Mouse (Mus musculus): ENCODE results near the gene Prss21. TPM values are rescaled to one million over a fixed set of nuclear protein-coding genes. Genes with fewer than 3 reads are reported as not detected.
A peak's percentile ranks its signal among the peaks of the same experiment; 100 is the strongest.
"Not testable (repeated sequence)": the region's sequence is repeated elsewhere in the genome, so short reads cannot be mapped to it uniquely, and the experiment has no call there.

The Prss21 gene
- polyA plus RNA-seq, 1 experiment = not detected

- H3K4me1 ChIP-seq (ENCODE audit: control insufficient read depth, insufficient read depth, insufficient read length, low read length) = peaks cover 8% of the 10 kb centered on the region
- no peak for TF ChIP-seq CTCF (IDR thresholded peaks at IDR 0.05; ENCODE audit: extremely low read depth, insufficient read length, insufficient replicate concordance, low read depth, low read length)
- no peak for TF ChIP-seq POLR2A (IDR thresholded peaks at IDR 0.05; ENCODE audit: low read depth, low read length)
- no peaks in the 10 kb centered on the region for H3K27me3 ChIP-seq (ENCODE audit: control insufficient read depth, insufficient read depth, low read length)
- no peak overlapping the region for H3K27ac ChIP-seq (ENCODE audit: insufficient read depth, low read depth, low read length)
- peaks cover 31% of the 10 kb centered on the region for H3K36me3 ChIP-seq (ENCODE audit: control insufficient read depth, insufficient read depth, low read length)
- 95% methylated on average over 6 of the region's 6 CpGs for WGBS
- H3K4me3 ChIP-seq (ENCODE audit: low read depth, low read length) = no peak overlapping the region
Measured at GRCm38 (mm10) chr17:23857193-23857592, 10.7 kb upstream of the Prss21 start.

DNA sequence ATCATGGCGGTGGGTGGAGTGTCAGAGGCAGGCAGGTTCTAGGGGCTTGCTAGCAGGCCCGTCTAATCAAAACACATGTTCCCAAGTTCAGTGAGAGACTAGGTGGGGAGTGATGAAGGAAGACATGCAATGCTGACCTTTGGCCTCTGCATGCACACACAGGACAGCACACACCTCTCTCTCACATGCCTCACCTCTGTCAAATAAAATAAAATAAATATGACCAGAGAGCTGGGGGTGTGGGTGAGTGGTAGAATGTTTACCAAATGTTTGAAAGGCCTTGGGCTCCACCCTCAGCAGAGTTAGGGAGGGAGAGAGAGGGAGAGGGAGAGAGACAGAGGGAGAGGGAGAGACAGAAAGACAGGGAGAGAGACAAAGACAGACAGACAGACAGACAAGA is 9.9 kb upstream of the Prss21 start:
- 61% methylated on average over 2 of the region's 2 CpGs for WGBS
- no peak overlapping the region; the same call in 1 of the 2 replicates for H3K27ac ChIP-seq (ENCODE audit: insufficient read depth, low read depth, low read length)
- TF ChIP-seq CTCF (IDR thresholded peaks at IDR 0.05; ENCODE audit: extremely low read depth, insufficient read length, insufficient replicate concordance, low read depth, low read length) (no peak), POLR2A (IDR thresholded peaks at IDR 0.05; ENCODE audit: low read depth, low read length) (no peak)
- H3K4me3 ChIP-seq (ENCODE audit: low read depth, low read length) = no peak overlapping the region
- H3K27me3 ChIP-seq (ENCODE audit: control insufficient read depth, insufficient read depth, low read length) = no peaks in the 10 kb centered on the region
- H3K4me1 ChIP-seq (ENCODE audit: control insufficient read depth, insufficient read depth, insufficient read length, low read length) = peaks cover 8% of the 10 kb centered on the region
- peaks cover 31% of the 10 kb centered on the region for H3K36me3 ChIP-seq (ENCODE audit: control insufficient read depth, insufficient read depth, low read length)

DNA sequence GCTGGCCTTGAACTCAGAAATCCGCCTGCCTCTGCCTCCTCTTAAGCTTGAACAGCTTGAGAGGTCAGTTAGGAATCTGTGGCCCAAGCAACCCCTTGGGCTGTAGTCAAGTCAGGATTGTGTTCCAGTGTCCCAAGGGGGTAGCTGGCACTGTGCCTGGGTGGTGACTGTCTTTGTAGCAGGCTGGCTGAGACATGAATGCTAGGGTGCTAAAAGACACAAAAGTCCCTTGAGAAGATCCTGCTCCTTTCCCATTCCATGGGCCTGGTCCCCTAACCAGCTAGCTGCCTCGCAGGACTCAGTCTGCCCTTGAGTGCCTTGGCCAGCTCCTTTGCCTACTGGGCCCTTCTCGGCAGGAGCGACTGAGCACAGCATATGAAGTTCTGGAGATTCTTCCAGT is 4.9 kb upstream of the Prss21 start:
- 91% methylated on average over 4 of the region's 4 CpGs for WGBS
- Histone ChIP-seq H3K4me1 (ENCODE audit: control insufficient read depth, insufficient read depth, insufficient read length, low read length) (no peaks in the 10 kb centered on the region), H3K4me3 (ENCODE audit: low read depth, low read length) (no peak overlapping the region), H3K36me3 (ENCODE audit: control insufficient read depth, insufficient read depth, low read length) (peaks cover 10% of the 10 kb centered on the region), H3K27me3 (ENCODE audit: control insufficient read depth, insufficient read depth, low read length) (no peaks in the 10 kb centered on the region), H3K27ac (ENCODE audit: insufficient read depth, low read depth, low read length) (no peak overlapping the region)
- TF ChIP-seq CTCF (IDR thresholded peaks at IDR 0.05; ENCODE audit: extremely low read depth, insufficient read length, insufficient replicate concordance, low read depth, low read length) = no peak
- no peak for TF ChIP-seq POLR2A (IDR thresholded peaks at IDR 0.05; ENCODE audit: low read depth, low read length)

DNA sequence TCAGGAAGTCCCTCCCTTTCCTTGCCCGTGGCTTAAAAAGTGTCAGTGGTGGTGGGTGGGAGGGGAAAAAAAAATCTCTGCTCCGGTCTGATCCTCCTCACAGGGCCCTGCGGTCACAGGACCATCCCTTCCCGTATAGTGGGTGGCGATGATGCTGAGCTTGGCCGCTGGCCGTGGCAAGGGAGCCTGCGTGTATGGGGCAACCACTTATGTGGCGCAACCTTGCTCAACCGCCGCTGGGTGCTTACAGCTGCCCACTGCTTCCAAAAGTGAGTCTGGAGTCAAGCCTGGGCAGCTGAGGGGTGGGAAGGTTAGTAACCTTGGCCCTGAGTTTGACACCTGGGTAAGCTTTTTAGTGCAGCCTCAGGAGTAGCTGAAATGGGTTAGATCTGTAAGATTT is 657 bp downstream of the Prss21 start:
- Histone ChIP-seq H3K4me1 (ENCODE audit: control insufficient read depth, insufficient read depth, insufficient read length, low read length) (peaks cover 3% of the 10 kb centered on the region; the same call in 1 of the 2 replicates), H3K27me3 (ENCODE audit: control insufficient read depth, insufficient read depth, low read length) (no peaks in the 10 kb centered on the region), H3K36me3 (ENCODE audit: control insufficient read depth, insufficient read depth, low read length) (no peaks in the 10 kb centered on the region), H3K27ac (ENCODE audit: insufficient read depth, low read depth, low read length) (no peak overlapping the region), H3K4me3 (ENCODE audit: low read depth, low read length) (no peak overlapping the region)
- WGBS = 93% methylated on average over 11 of the region's 11 CpGs
- TF ChIP-seq CTCF (IDR thresholded peaks at IDR 0.05; ENCODE audit: extremely low read depth, insufficient read length, insufficient replicate concordance, low read depth, low read length) = no peak
- no peak for TF ChIP-seq POLR2A (IDR thresholded peaks at IDR 0.05; ENCODE audit: low read depth, low read length)

GRCm38 (mm10) chr17:23873884-23874856 is 6.3 kb downstream of the Prss21 start:
- peak; percentile 82; the same call in 1 of the 2 replicates for TF ChIP-seq CTCF (IDR thresholded peaks at IDR 0.05; ENCODE audit: extremely low read depth, insufficient read length, insufficient replicate concordance, low read depth, low read length)
- no peak for TF ChIP-seq POLR2A (IDR thresholded peaks at IDR 0.05; ENCODE audit: low read depth, low read length)
- H3K27me3 ChIP-seq (ENCODE audit: control insufficient read depth, insufficient read depth, low read length) = no peaks in the 10 kb centered on the region
- no peak overlapping the region for H3K4me3 ChIP-seq (ENCODE audit: low read depth, low read length)
- 35% methylated on average over 8 of the region's 8 CpGs for WGBS
- H3K4me1 ChIP-seq (ENCODE audit: control insufficient read depth, insufficient read depth, insufficient read length, low read length) = peaks cover 3% of the 10 kb centered on the region; the same call in 1 of the 2 replicates
- no peak overlapping the region for H3K27ac ChIP-seq (ENCODE audit: insufficient read depth, low read depth, low read length)
- H3K36me3 ChIP-seq (ENCODE audit: control insufficient read depth, insufficient read depth, low read length) = no peaks in the 10 kb centered on the region

- Histone ChIP-seq H3K4me1 (ENCODE audit: control insufficient read depth, insufficient read depth, insufficient read length, low read length) (peaks cover 3% of the 10 kb centered on the region; the same call in 1 of the 2 replicates), H3K4me3 (ENCODE audit: low read depth, low read length) (no peak overlapping the region), H3K36me3 (ENCODE audit: control insufficient read depth, insufficient read depth, low read length) (no peaks in the 10 kb centered on the region), H3K27me3 (ENCODE audit: control insufficient read depth, insufficient read depth, low read length) (no peaks in the 10 kb centered on the region), H3K27ac (ENCODE audit: insufficient read depth, low read depth, low read length) (no peak overlapping the region)
- 65% methylated on average over 3 of the region's 3 CpGs for WGBS
- TF ChIP-seq POLR2A (IDR thresholded peaks at IDR 0.05; ENCODE audit: low read depth, low read length) = no peak
Measured at GRCm38 (mm10) chr17:23876741-23877140, 8.9 kb downstream of the Prss21 start.

DNA sequence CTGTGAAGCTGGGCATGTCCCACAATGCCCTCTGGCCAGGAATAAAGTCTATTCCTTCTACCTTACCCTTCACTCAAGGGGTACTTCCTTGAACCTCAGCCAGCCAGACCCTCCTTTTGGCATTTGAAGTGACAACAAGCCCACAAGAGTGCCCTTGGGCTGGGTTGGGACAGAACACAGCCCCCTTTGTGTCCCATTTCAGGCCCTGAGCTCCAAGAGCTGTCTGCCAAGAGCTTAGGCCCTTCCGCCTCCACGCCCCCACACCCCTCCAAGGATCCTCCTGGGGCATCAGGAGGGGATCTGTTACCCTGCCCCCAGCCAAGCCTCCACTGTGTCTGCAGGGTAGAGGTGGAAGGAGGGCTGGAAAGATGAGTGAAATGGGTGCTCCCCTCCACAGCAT is 9.3 kb downstream of the Prss21 start:
- no peaks in the 10 kb centered on the region for H3K27me3 ChIP-seq (ENCODE audit: control insufficient read depth, insufficient read depth, low read length)
- H3K27ac ChIP-seq (ENCODE audit: insufficient read depth, low read depth, low read length) = no peak overlapping the region
- H3K4me3 ChIP-seq (ENCODE audit: low read depth, low read length) = no peak overlapping the region
- 100% methylated on average over 2 of the region's 2 CpGs for WGBS
- peaks cover 3% of the 10 kb centered on the region; the same call in 1 of the 2 replicates for H3K4me1 ChIP-seq (ENCODE audit: control insufficient read depth, insufficient read depth, insufficient read length, low read length)
- no peak for TF ChIP-seq CTCF (IDR thresholded peaks at IDR 0.05; ENCODE audit: extremely low read depth, insufficient read length, insufficient replicate concordance, low read depth, low read length)
- TF ChIP-seq POLR2A (IDR thresholded peaks at IDR 0.05; ENCODE audit: low read depth, low read length) = no peak
- H3K36me3 ChIP-seq (ENCODE audit: control insufficient read depth, insufficient read depth, low read length) = no peaks in the 10 kb centered on the region

- not testable (repeated sequence) for H3K27ac ChIP-seq (ENCODE audit: insufficient read depth, low read depth, low read length); H3K4me1 ChIP-seq (ENCODE audit: control insufficient read depth, insufficient read depth, insufficient read length, low read length); H3K4me3 ChIP-seq (ENCODE audit: low read depth, low read length); H3K36me3 ChIP-seq (ENCODE audit: control insufficient read depth, insufficient read depth, low read length); H3K27me3 ChIP-seq (ENCODE audit: control insufficient read depth, insufficient read depth, low read length)
- WGBS = 65% methylated on average over 4 of the region's 4 CpGs
Measured at GRCm38 (mm10) chr17:23880576-23880975, 12.7 kb downstream of the Prss21 start, which contains the start of the genes Dcpp1 and Dcpp2. Dcpp1 (plus strand) TSS chr17:23880876. Dcpp2 (plus strand) TSS chr17:23880880.

DNA sequence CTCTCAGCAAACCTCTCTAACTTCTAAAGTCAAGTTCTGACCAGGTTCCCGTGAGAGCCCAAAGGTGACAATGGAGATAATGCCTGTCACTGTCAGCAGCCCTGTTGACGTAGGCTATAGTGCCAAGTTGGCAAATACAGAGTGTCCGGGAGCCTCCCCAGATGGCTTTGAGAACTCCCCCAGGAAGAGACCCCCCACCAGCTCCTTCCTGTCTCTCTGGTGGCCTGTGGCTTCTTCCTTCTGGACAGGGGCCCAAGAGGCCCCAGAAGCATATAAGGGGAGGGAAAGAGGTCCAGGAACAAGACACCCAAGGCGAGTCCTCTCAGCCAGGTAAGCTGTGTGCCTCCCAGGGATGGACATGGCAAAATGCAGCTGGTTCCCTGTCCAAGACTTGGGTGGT is 49.3 kb downstream of the Prss21 start, which contains the start of gene Dcpp3:
TSS of gene Dcpp3 (plus strand) at position 301 of the 400 bp plus-strand sequence.
- H3K36me3 ChIP-seq (ENCODE audit: control insufficient read depth, insufficient read depth, low read length); H3K27ac ChIP-seq (ENCODE audit: insufficient read depth, low read depth, low read length); H3K4me1 ChIP-seq (ENCODE audit: control insufficient read depth, insufficient read depth, insufficient read length, low read length); H3K27me3 ChIP-seq (ENCODE audit: control insufficient read depth, insufficient read depth, low read length); H3K4me3 ChIP-seq (ENCODE audit: low read depth, low read length): not testable (repeated sequence)
- 64% methylated on average over 4 of the region's 4 CpGs for WGBS

All from small intestine, adult 2 months (tissue).